Mouse (Mus musculus) heart, embryonic 16.5 days (tissue): ENCODE measurements at regions not wholly inside any gene's neighbourhood (a gene's known extent, or its start where the extent isn't known, plus 50 kb on each side); places are given as distances from the start of the nearest gene placed in this dataset.

Experiments used
- ATAC-seq: fragments of 200-750 bp; cut with Nextera tagmentation; replicated peaks from 2 replicates; pipeline ENCODE4 v1.8.0; 2017; ENCODE audit warnings: moderate number of reproducible peaks; ENCODE audit not compliant: insufficient read depth, low FRiP score; ENCODE audit errors: extremely low read depth
- H3K27ac ChIP-seq: fragments of 300-500 bp; sonication (generic); 2 replicates; pipeline ENCODE4 v1.5.1; 2014; ENCODE audit warnings: mild to moderate bottlenecking, low read length, control low read depth, moderate library complexity
- H3K27me3 ChIP-seq: fragments of 300-500 bp; sonication (generic); 2 replicates; pipeline ENCODE4 v1.6.1; 2014; ENCODE audit warnings: low read length, mixed read lengths; ENCODE audit not compliant: control insufficient read depth, insufficient read depth
- H3K36me3 ChIP-seq: fragments of 300-500 bp; sonication (generic); 2 replicates; pipeline ENCODE4 v1.6.1; 2014; ENCODE audit not compliant: control insufficient read depth, insufficient read depth
- H3K4me1 ChIP-seq: fragments of 300-500 bp; sonication (generic); 2 replicates; pipeline ENCODE4 v1.6.1; 2014; ENCODE audit warnings: low read length, mixed read lengths; ENCODE audit not compliant: control insufficient read depth, insufficient read depth
- H3K4me2 ChIP-seq: fragments of 300-500 bp; sonication (generic); 2 replicates; pipeline ENCODE4 v1.6.1; 2014; ENCODE audit warnings: low read depth, mild to moderate bottlenecking, control low read depth, low read length
- H3K4me3 ChIP-seq: fragments of 300-500 bp; sonication (generic); 2 replicates; pipeline ENCODE4 v1.5.1; 2014; ENCODE audit warnings: mild to moderate bottlenecking, control low read depth, low read length
- H3K9ac ChIP-seq: fragments of 300-500 bp; sonication (generic); 2 replicates; pipeline ENCODE4 v1.6.1; 2014; ENCODE audit warnings: low read length, control low read depth
- H3K9me3 ChIP-seq: fragments of 300-500 bp; sonication (generic); replicated peaks from 2 replicates; pipeline ENCODE4 v1.6.1; 2016; ENCODE audit warnings: low read length; ENCODE audit not compliant: control insufficient read depth
- WGBS: fragments of 180-500 bp; shearing (Covaris S2); extraction: QIAGEN DNeasy Blood & Tissue Kit; methylation state at CpG from one replicate; pipeline ENCODE4 v1.1.7; 2014; 5-methylcytosine and 5-hydroxymethylcytosine counted together

DNA sequence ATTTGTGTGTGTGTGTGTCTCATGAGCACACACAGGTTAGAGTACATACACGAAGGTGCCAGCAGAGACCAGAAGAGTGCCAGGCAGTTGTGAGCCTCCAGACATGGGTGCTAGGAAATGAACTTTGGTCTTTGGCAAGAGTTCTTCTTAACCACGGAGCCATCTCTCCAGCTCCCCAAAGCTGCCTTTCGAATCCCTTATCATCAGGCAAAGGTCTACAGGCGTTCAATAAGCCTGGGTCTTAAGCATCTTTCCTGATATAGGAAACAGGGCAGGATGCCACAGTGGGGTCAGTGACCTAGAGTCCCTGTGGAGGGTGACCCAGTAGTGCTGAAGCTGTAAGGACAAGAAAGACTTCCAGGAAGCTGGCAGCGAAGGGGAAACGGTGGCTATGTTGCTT lies 173.6 kb upstream of the Jmjd1c start:
- no peak overlapping the region for H3K9ac ChIP-seq
- H3K36me3 ChIP-seq, result no peaks in the 10 kb centered on the region
- peaks cover 34% of the 10 kb centered on the region for H3K4me1 ChIP-seq
- peak overlapping the region; percentile 65; the same call in 1 of the 2 replicates for H3K4me2 ChIP-seq
- H3K9me3 ChIP-seq, result no peaks in the 10 kb centered on the region; the same call in 1 of the 2 replicates
- ATAC-seq, result no peak
- peak overlapping the region; percentile 95 for H3K27ac ChIP-seq
- no peaks in the 10 kb centered on the region for H3K27me3 ChIP-seq
- 38% methylated on average over 6 of the region's 6 CpGs for WGBS
- H3K4me3 ChIP-seq, result no peak overlapping the region

DNA sequence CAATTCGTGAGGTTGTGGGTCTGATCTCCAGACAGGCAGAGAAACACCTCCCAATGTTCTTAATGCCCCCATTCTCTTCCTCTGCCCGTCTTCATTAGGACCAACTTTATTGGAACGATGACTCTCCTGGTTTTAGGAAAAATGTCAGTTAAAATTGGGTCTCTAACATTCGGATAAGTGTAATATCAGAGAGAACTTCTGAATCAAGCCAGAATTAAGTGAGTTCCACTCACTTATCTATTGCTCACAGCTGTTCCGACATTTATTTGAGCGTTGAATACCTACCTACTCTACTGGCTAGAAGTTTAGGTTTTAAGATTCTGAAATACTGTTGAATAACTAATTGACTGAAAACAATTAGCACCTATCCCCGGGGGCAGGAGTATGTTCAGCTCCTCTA lies 172.0 kb upstream of the Jmjd1c start:
- no peak overlapping the region for H3K9ac ChIP-seq
- ATAC-seq, result no peak
- 84% methylated on average over 7 of the region's 7 CpGs for WGBS
- no peak overlapping the region for H3K4me2 ChIP-seq
- H3K27me3 ChIP-seq, result no peaks in the 10 kb centered on the region
- no peaks in the 10 kb centered on the region for H3K36me3 ChIP-seq
- no peak overlapping the region for H3K27ac ChIP-seq
- H3K4me1 ChIP-seq, result peaks cover 43% of the 10 kb centered on the region
- no peak overlapping the region for H3K4me3 ChIP-seq
- H3K9me3 ChIP-seq, result no peaks in the 10 kb centered on the region

DNA sequence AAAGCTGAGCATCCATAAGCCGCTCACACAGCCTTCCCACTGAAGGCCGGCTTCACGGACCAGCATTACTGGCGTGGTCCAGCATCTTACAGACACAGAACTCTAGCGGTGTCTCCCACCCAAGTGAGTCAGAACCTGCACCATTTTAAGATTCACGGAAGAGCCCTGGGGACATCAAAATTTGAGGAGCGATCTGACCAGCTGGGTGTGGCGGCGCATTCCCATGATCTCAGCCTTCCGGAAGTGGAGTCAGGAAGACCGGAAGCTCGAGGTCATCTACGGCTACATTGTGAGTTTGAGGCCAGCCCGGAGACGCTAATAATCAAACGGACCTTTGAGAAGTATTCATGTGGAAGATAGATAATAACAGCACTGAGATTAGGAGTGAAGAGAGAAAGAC lies 171.5 kb upstream of the Jmjd1c start:
- no peaks in the 10 kb centered on the region for H3K36me3 ChIP-seq
- ATAC-seq, result no peak
- H3K9ac ChIP-seq, result no peak overlapping the region
- no peaks in the 10 kb centered on the region for H3K27me3 ChIP-seq
- WGBS, result 84% methylated on average over 16 of the region's 16 CpGs
- peaks cover 40% of the 10 kb centered on the region for H3K4me1 ChIP-seq
- H3K9me3 ChIP-seq, result no peaks in the 10 kb centered on the region
- no peak overlapping the region for H3K27ac ChIP-seq
- no peak overlapping the region for H3K4me3 ChIP-seq
- H3K4me2 ChIP-seq, result no peak overlapping the region

DNA sequence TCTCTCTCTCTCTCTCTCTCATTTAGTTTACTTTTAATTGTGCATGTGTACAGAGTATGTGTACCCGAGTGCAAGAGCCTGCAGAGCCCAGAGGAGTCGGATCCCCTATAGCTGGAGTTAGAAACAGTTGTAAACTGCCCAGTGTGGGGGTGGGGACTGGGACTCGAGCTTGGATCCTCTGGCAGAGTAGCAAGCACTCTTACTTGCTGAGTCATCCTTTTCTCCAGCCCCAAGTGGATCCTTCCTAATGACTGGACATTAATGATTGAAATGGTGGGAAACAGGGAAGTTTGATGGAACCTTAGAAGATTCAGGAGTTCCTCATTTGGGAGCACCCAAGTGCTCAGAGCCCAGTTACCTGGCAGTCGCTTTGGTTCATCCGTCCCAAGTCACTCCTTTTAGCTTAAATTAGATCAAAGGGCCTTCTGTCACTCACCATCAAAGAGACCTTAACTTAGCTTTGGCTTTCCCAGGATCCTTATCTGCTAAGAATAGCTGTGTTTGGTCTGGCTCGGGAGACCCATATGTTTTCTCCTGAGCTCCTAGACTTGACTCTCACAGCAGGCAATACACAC lies 170.3 kb upstream of the Jmjd1c start:
- Histone ChIP-seq H3K27me3 (no peaks in the 10 kb centered on the region), H3K27ac (no peak overlapping the region), H3K4me3 (no peak overlapping the region), H3K4me2 (no peak overlapping the region), H3K9me3 (no peaks in the 10 kb centered on the region), H3K4me1 (peaks cover 33% of the 10 kb centered on the region), H3K9ac (no peak overlapping the region), H3K36me3 (no peaks in the 10 kb centered on the region)
- WGBS, result 23% methylated on average over 6 of the region's 6 CpGs
- ATAC-seq, result no peak

DNA sequence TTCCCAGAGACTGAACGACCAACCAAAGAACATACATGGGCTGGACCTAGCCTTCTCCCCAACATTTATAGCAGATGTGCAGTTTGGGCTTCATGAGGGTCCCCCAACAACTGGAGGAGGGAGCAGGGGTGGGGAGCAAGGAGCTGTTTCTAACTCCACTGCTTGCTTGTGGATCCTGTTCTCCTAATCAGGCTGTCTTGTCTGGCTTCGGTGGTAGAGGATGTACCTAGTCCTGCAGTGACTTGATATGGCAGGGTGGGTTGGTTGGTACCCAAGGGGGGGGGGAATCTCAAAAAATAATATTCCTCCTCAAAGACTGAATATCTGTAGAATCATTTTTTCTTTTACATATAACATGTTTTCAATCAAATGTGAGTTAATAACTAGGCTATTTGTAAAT lies 168.3 kb upstream of the Jmjd1c start:
- Histone ChIP-seq H3K27me3 (no peaks in the 10 kb centered on the region), H3K9me3 (no peaks in the 10 kb centered on the region), H3K4me3 (no peak overlapping the region), H3K4me1 (peaks cover 16% of the 10 kb centered on the region), H3K4me2 (no peak overlapping the region), H3K27ac (no peak overlapping the region), H3K36me3 (no peaks in the 10 kb centered on the region), H3K9ac (no peak overlapping the region)
- WGBS, result 76% methylated on average over 2 of the region's 2 CpGs
- no peak for ATAC-seq

DNA sequence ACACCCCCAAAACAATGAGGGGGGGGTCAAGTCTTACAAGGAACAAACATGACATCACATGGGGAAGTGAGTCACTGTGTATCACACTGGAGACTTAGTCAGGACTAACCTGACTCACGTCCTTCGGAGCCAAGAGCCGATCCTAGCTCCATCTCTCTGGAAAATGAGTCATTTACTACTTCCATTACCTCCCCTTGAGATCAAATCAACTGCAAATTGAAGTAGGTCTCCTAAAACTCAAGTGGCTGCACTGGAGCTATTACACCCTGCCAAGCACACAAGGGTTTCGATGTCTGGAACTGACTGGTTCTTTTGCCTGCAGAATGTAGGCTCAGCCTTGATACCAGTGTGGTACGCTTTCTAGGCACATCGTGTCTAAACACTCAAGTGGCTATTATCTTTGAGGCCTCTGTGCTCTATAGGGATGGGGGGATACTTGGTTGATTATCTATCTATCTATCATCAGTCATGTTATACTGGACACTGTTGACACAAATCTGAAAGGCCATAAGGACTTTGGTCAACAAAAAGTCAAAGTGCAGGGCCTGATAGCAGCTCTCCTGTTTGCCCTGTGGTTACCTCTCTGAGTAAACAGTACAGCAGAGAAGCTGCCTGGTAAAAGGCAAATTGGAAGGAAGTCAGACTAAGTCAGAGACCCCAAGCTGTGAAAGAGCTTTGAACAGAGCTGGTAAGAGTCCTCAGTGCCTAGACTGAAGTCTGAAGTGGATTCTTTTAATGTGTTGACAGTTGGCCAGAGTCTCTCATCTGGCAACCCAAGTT lies 167.5 kb upstream of the Jmjd1c start:
- peaks cover 15% of the 10 kb centered on the region for H3K4me1 ChIP-seq
- H3K27ac ChIP-seq, result 0 out of 2 replicates have a peak overlapping the region, but pooled peaks have one; percentile 33
- no peak overlapping the region for H3K4me3 ChIP-seq
- no peak overlapping the region for H3K9ac ChIP-seq
- peak; percentile 31; the same call in 1 of the 2 replicates for ATAC-seq
- H3K9me3 ChIP-seq, result no peaks in the 10 kb centered on the region
- 35% methylated on average over 6 of the region's 6 CpGs for WGBS
- no peaks in the 10 kb centered on the region for H3K27me3 ChIP-seq
- no peaks in the 10 kb centered on the region for H3K36me3 ChIP-seq
- H3K4me2 ChIP-seq, result no peak overlapping the region

DNA sequence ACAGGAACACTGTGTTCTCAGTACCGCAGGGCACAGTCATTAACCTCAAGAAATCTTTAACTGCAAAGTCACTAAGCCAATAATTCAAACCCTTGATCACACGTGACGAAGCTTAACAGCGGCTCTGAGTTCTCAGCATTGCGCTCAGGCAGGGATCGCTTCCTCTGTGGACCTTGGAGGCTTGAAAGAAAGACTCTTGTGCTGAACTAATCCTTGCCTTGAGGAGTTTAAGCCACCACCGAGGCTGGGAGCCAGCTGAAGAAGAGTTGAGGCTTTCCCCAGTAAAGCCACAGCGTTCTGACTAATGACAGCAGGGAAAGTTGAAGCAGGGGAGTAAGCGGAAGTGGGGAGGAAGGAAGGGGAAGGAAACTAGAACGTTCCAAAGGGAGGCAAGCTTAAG lies 165.4 kb upstream of the Jmjd1c start:
- H3K9me3 ChIP-seq, result no peaks in the 10 kb centered on the region
- H3K4me2 ChIP-seq, result no peak overlapping the region
- no peak for ATAC-seq
- WGBS, result 67% methylated on average over 10 of the region's 10 CpGs
- H3K4me1 ChIP-seq, result peaks cover 13% of the 10 kb centered on the region
- no peak overlapping the region for H3K4me3 ChIP-seq
- no peak overlapping the region for H3K9ac ChIP-seq
- H3K27me3 ChIP-seq, result no peaks in the 10 kb centered on the region
- H3K36me3 ChIP-seq, result no peaks in the 10 kb centered on the region
- H3K27ac ChIP-seq, result no peak overlapping the region

DNA sequence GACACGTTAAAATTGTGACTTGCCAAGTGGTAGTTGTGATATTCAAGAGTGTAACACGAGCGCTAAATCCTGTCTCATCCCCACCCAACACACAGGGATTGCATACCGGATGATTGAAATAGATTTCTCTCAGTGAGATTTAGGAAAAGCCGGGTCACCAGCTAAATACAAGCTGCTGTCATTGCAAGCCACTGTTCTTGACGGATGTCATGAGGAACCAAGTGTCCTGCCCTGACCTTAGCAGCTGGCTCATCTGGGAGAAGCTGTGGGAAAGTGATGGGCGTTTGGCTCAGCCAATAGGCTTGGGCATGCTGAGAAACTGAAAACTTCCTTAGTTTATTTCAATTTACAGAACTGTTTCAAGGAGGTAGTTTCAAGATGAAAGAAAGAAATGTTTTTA lies 164.4 kb upstream of the Jmjd1c start:
- ATAC-seq, result no peak
- 48% methylated on average over 7 of the region's 7 CpGs for WGBS
- H3K4me1 ChIP-seq, result peaks cover 10% of the 10 kb centered on the region
- H3K27me3 ChIP-seq, result no peaks in the 10 kb centered on the region
- no peak overlapping the region for H3K4me3 ChIP-seq
- H3K27ac ChIP-seq, result no peak overlapping the region
- H3K9ac ChIP-seq, result no peak overlapping the region
- H3K36me3 ChIP-seq, result no peaks in the 10 kb centered on the region
- no peak overlapping the region for H3K4me2 ChIP-seq
- no peaks in the 10 kb centered on the region for H3K9me3 ChIP-seq

DNA sequence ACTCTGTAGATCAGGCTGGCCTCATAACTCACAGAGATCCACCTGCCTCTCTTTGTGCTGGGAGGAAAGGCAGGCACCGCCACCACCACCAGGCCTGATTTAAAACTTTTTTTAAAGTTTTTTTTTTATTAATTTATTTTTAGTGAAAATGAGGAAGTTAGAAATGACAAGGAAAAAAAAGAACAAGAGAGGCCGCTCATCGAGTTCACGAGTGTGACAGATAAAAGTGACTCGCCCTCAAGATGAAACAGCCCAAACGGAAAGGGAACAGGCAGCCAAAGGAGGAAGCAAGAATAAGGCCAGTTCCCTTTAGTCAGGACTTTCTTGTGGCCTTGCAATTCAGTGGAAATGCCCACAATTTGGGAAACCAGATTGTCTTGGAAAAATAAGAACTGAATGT lies 163.4 kb upstream of the Jmjd1c start:
- no peak for ATAC-seq
- no peak overlapping the region for H3K4me3 ChIP-seq
- no peaks in the 10 kb centered on the region for H3K27me3 ChIP-seq
- H3K27ac ChIP-seq, result no peak overlapping the region
- peaks cover 10% of the 10 kb centered on the region for H3K4me1 ChIP-seq
- no peak overlapping the region for H3K9ac ChIP-seq
- no peak overlapping the region for H3K4me2 ChIP-seq
- 71% methylated on average over 6 of the region's 6 CpGs for WGBS
- H3K9me3 ChIP-seq, result no peaks in the 10 kb centered on the region
- no peaks in the 10 kb centered on the region for H3K36me3 ChIP-seq
